Mouse (Mus musculus): ENCODE measurements around the gene Ryr2.

DNA sequence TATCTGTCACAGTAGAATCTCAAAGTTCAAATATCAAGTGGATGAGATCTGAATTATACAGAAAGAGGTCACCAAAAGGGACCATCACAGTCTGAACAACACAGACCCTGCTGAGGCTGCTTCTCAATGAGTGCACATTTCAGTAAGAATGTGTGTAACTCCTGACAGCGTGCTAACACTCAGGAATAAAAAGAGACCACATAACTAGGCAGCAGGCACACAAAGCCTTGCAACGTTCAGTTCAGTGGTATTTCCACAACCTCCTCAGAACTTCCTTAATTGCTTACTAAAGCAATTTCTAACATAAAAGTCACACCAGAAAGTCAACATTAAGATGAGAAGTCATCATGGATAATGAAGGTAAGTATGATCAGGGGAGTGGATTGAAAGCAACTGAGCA is 206.1 kb downstream of the Ryr2 start:
- TF ChIP-seq CTCF (IDR thresholded peaks at IDR 0.05; ENCODE audit: control insufficient read depth, insufficient read depth, insufficient read length): no peak
- no peak for TF ChIP-seq MAX (IDR thresholded peaks at IDR 0.05)
